ENCODE assay signal across 8 mouse cellular contexts in genomic region chr4:132463430-132464254, GRCm38 (mm10). TPM values are rescaled to one million over a fixed set of nuclear protein-coding genes. Genes with fewer than 3 reads are reported as not detected.
DNase-seq lines count a peak whose midpoint lies in the region; ATAC-seq lines count a peak whose summit lies in the region.

TSS of gene Med18 (minus strand) at chr4:132463921.

- no peaks in the 10 kb centered on the region for H3K9me3 ChIP-seq in hindbrain, embryonic 11.5 days (ENCODE audit: control insufficient read depth, low read length)

- H3K27me3 ChIP-seq in hindbrain, embryonic 11.5 days (ENCODE audit: control insufficient read depth, insufficient read depth, low read length) = no peaks in the 10 kb centered on the region

- DNase-seq in MN1 (ENCODE audit: low spot score) = peak; percentile 92
- peak; percentile 90 for DNase-seq in cerebellum, adult 9-10 months
- peak; percentile 92 to 96 for DNase-seq in frontal cortex, adult 2 months (ENCODE audit: extremely low spot score in 1 of 2, low spot score in 1 of 2)
- DNase-seq in hindbrain, embryonic 11.5 days (ENCODE audit: low spot score) = peak; percentile 96
- peak; percentile 89 to 93 for DNase-seq in layer of hippocampus, postnatal 10 days (ENCODE audit: low spot score in 2 of 2)
- peak; percentile 96 for DNase-seq in lung, postnatal 10 days
- peak; percentile 90 for DNase-seq in ovary, postnatal 36 days (ENCODE audit: low spot score)
- DNase-seq in thymus, postnatal 25 days = peak; percentile 93

- WGBS in hindbrain, embryonic 11.5 days = under 1% methylated on average over 44 of the region's 44 CpGs

- peak within 1 kb of the TSS; percentile 83 for H3K4me3 ChIP-seq in hindbrain, embryonic 11.5 days (ENCODE audit: low read depth, low read length)

- ATAC-seq in hindbrain, embryonic 11.5 days (ENCODE audit: low FRiP score) = peak; percentile 91

- no peaks in the 10 kb centered on the region; the same call in 1 of the 2 replicates for H3K4me1 ChIP-seq in hindbrain, embryonic 11.5 days (replicated peaks; ENCODE audit: control insufficient read depth, insufficient read depth, low read length)

- peak within 1 kb of the TSS; percentile 79 for H3K4me2 ChIP-seq in hindbrain, embryonic 11.5 days (replicated peaks; ENCODE audit: low read depth, low read length)

- peaks cover 3% of the 10 kb centered on the region; the same call in 1 of the 2 replicates for H3K36me3 ChIP-seq in hindbrain, embryonic 11.5 days (ENCODE audit: control insufficient read depth, insufficient read depth, low read length)

- no peak within 1 kb of the TSS for H3K27ac ChIP-seq in hindbrain, embryonic 11.5 days (ENCODE audit: low read depth, low read length)

- H3K9ac ChIP-seq in hindbrain, embryonic 11.5 days (ENCODE audit: low read depth, low read length) = peak within 1 kb of the TSS; percentile 74

RNA-seq across cellular contexts. Expression of gene Med18, which starts in this region (rescaled TPM):
- polyA plus RNA-seq in frontal cortex, adult 2 months (2012; rRNA removed) = 6.2 and 6.7 TPM in 2 replicates
- 20.2 and 24.6 TPM in 2 replicates for polyA plus RNA-seq in hindbrain, embryonic 11.5 days (2014; fragmentation: Nextera tagmentation; extraction: Ambion mirVana)
- total RNA-seq in layer of hippocampus, postnatal 10 days (2021) = 10 to 100 TPM in 1 of 2 experiments, 1 to 10 TPM in 1; 9.8 to 10.8 TPM
